Mouse (Mus musculus) adrenal gland, adult 2 months (tissue): ENCODE data around the gene R3hcc1l. TPM values are rescaled to one million over a fixed set of nuclear protein-coding genes. Genes with fewer than 3 reads are reported as not detected.

Source experiments
- DNase-seq: peaks from one replicate; pipeline ENCODE4 v3.0.0; 2021
- polyA plus RNA-seq: library from polyadenylated mRNA; depleted of rRNA; stranded (reverse); fragments of >200 nt; gene quantifications from 2 replicates; pipeline ENCODE4 v1.2.3, GENCODE M21; 2012
- total RNA-seq, 2 experiments: library from RNA; stranded (reverse); gene quantifications; 2 replicates each; pipeline ENCODE4 v1.2.3; 2021

The R3hcc1l gene
- total and polyA plus RNA-seq, 3 experiments: 2.0 to 29.2 (median 22.9) TPM

DNA sequence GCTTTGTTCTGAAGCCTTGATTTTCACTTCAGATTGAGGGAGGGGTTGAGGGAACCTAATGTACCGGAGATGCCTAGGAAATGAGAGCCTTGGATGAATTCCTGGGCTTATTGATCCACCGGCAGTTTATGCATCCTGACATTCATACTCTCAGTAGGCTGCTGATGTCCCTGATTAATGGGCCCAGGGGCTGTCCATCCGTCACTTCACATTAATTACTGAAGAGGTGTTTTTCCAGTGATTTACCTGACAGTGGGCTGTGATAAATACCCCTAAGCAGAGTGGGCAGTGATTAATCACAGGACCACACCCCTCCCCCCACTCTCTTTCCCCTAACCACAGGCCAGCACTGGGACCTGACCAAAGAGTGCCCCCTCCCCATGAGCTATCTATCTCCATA, 22.1 kb downstream of the R3hcc1l start:
- no peak for DNase-seq

GRCm38 (mm10) chr19:42558701-42559100, 40.1 kb downstream of the R3hcc1l start:
- DNase-seq: no peak

DNA sequence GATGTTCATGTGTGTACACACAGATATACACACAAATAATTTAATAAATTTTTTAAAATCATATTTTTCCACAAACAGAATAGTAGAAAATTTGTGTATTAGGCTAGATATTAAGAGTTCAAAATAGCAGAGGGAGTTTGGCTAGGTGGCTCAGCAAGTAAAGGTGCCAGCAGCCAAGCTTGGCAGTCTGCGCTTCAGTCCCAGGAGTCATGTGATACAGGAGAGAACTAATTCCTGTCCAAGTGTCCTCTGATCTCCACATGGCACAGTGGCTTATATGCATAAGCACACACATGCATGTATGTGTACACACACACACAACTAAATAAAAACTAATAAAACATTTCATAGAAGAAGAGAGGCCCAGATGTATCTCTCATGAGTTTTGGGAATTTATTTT, 43.4 kb downstream of the R3hcc1l start:
- DNase-seq: no peak

DNA sequence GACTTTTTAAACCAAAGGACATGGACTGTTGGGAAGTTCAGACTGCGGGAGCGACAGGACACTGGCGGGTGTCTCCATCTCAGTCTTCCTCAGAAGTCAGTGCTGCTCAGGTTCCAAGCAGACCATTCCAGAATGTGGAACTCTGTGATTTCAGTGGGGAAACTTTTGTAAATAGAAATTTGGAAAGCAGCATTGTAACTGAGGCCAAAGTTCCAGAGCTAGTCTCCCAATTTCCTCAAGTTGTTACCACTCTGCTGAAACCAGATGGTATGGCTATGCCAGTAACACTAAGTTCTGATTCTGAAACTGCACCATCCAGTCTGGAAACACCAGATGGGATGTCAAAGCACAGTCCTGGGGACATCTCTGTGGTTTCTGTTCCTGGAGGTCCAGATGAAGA, 44.4 kb downstream of the R3hcc1l start:
- DNase-seq: no peak

DNA sequence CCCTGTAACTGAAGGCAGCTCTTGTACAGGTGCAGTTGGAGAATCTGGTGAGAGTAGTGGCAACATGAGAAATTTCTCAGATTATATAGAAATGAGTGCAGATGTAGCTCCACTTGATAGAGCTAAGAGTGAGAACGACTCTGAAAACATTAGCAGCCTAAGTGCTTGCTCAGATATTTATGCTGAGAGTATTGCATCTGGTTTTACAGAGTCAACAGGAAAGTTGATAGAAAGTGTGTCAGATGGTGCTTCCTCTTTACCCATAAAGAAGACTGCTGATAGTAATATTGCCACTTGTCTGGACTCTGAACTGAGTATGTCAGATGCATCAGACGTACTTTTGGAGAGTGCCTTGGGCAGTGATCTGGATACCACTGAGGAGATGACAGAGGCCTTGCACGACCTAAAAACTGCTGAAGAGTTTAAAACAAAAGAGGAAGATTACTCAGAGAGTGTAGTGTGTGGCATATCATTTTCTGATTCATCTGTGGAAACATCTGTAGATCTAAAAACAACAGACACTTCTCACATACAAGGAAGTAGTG, 45.2 kb downstream of the R3hcc1l start:
- no peak for DNase-seq

- DNase-seq: no peak
Measured at GRCm38 (mm10) chr19:42566283-42567019, 47.9 kb downstream of the R3hcc1l start.

- DNase-seq: no peak
Measured at GRCm38 (mm10) chr19:42567020-42567419, 48.5 kb downstream of the R3hcc1l start.

- DNase-seq: peak; percentile 57
Measured at GRCm38 (mm10) chr19:42569076-42569475, 50.5 kb downstream of the R3hcc1l start.

- no peak for DNase-seq
Measured at GRCm38 (mm10) chr19:42571291-42571690, 52.7 kb downstream of the R3hcc1l start.

DNA sequence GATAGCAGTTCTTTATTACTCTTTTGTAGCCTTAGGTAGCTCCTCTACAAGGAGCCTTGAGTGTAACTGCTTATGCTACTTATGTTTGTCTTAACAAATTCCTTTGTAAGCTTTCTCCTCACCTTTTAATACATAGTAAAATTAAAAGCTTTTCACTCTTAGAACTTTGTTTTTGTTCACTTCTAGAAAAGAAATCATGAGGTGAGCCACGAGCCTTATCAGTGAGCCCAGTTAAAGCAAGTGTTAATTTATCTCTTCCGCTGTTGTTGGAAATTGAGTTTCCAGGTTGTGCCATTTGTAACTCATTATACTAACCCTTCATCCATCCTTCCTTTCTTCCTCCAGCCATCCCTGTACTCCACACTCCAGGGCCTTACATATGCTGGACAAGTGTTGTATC, 56.8 kb downstream of the R3hcc1l start:
- DNase-seq: no peak

- no peak for DNase-seq
Measured at GRCm38 (mm10) chr19:42576856-42577255, 58.3 kb downstream of the R3hcc1l start.

- DNase-seq: peak; percentile 70
Measured at GRCm38 (mm10) chr19:42578631-42579030, 60.1 kb downstream of the R3hcc1l start.

DNA sequence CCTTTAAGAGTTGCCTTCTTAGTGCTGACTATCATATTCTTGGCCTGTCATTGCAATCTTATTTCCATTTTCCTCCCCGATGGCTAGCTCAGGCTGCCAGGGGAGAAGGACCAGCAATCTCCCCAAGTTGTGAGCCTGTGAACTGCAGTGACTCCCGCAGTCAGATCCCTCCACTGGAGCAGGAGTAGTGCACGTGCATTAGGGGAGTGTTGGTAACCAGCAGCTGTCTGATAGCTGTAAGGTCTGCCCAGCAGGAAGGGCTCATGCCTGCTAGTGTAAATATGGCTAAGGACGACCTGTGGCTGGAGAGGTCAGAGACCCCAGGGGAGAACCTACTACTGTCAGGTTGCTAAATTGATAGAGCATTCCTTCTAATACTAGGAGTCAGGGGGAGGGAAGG, 62.1 kb downstream of the R3hcc1l start:
- no peak for DNase-seq

- no peak for DNase-seq
Measured at GRCm38 (mm10) chr19:42582811-42583370, 64.3 kb downstream of the R3hcc1l start.

DNA sequence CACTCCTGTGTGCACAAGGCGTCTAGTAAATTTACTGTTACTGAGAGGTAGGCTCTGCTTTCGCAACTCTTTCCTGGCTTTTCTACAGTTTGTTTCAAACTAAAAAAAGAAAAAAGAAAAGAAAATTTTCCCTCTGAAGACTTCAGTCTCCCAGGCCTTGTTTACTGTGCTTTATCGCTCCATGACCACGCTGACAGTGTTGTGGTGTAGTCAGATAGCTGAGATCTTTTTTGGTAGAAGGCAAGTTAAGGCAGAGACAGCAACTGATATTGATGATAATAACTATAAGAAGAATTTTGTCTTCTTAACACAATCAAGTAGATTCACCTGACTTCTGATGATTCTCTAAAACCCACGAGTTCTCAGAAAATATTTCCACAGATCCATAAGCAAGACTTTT, 65.1 kb downstream of the R3hcc1l start:
- DNase-seq: no peak

- DNase-seq: no peak
Measured at GRCm38 (mm10) chr19:42584188-42584587, 65.6 kb downstream of the R3hcc1l start.

- no peak for DNase-seq
Measured at GRCm38 (mm10) chr19:42587704-42588103, 69.1 kb downstream of the R3hcc1l start.

DNA sequence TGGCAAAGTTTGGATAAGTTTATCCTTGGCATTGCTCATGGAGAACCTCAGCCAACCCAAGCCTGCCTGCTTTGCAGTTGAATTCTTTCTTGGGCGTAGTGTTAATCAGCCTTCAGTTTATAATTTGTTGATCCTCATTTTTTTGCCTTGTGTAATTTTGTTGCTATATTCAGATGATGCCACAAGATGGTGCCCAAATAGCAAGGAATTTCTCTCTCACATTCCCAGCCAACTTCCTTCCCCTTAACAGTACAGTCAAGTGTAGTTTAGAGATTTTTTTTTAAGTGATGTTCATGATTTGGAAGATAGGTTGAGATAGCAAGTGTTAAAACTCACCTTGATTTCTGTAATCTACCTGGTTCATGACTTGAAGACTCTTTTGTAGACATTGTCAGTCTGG, 70.7 kb downstream of the R3hcc1l start:
- DNase-seq: no peak

DNA sequence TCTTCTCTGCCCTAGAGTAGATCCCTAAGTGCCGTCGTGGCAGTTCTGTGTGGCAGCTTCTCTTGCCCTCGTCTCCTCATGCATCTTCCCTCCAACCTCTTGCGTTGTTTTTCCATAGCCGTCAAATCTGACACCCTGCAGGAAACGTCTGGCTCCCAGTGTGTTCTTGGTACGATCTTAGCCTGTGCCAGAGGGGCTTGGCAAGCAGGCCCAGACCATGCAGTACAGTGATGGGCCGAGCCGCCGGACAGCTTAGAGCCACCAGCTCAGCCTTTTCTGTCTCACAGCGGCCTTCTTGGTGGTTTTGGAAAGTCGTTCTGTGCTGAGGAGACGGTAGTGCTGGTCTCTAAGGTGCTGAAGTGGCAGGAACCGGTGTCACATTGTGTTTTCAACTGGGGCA, 73.0 kb downstream of the R3hcc1l start:
- no peak for DNase-seq

DNA sequence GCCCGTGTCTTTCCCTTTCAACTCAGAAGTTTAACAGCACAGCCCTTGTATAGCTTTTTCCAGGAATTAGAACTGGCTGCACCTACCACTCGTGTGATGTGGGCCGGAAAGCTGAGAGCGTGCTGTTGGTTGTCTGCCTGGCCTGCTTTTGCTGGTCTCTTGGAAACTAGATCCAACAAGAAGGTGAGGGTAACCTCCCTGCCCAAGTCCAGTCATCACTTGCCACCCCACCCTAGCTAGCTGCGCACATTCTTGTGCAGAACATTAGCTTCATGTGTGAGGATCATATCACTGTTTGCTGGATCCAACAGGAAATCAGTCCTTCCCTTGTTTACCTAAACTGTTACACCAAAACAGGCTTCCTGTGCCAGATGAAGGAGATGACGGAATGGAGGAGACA, 74.9 kb downstream of the R3hcc1l start:
- no peak for DNase-seq

GRCm38 (mm10) chr19:42595066-42595465, 76.5 kb downstream of the R3hcc1l start:
- DNase-seq: no peak

DNA sequence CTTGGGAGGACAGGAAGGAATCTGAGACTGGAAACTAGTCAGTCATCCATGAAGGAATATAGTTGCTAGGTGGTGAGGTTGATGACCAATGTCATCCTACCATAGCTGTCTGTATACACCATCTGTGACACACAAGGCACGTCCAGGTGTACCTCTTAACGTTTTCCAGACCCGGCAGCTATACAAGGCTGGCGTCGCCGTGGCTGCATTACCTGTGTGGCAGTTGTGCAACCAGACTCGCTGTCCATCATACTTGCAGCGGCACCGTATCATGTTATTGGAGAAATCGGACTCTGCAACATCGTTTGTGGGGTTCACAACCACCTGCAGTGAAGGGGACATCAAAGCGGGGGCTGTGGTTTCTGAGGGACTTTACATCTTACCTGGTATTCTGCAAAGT, 78.7 kb downstream of the R3hcc1l start:
- no peak for DNase-seq

DNA sequence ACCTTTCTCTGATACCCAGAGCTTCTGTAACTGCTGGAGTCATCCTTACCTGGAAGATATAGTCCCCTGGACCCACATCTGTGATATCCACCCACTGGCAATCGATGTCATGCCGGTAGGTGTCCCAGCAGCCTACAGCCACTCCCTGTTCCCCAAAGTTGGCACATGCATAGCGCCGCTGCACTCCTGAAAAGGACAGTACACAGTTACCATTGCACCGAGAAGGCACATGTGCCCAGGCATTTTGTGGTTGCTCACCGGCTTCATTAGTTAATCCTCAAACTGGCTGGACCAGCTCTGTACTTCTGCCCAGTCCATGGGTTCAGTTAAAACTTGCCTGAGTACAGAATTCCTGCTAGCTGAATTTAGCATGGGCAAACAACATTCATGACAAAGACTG, 79.3 kb downstream of the R3hcc1l start:
- no peak for DNase-seq

DNA sequence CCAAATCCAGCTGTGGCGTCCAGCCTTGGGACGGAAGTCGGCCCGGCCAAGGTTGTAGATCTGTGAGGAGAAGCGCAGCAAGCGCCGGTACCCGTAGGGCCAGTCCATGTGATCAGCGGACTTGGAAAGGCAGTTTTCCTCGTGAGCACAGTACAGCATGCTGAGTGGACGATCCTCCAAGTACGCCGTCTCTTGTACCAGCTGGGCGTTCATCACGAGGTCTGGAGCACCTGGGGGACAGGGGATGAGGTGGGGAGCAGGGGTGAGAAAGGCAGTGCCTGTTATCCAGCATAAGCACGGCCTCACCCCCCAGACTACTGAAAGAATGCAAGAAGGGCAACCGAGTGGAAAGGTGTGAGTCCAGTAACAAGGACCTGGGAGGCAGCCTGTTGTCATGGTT, 81.3 kb downstream of the R3hcc1l start:
- no peak for DNase-seq
